ENCODE assay signal across 16 mouse cellular contexts in the genomic region with DNA sequence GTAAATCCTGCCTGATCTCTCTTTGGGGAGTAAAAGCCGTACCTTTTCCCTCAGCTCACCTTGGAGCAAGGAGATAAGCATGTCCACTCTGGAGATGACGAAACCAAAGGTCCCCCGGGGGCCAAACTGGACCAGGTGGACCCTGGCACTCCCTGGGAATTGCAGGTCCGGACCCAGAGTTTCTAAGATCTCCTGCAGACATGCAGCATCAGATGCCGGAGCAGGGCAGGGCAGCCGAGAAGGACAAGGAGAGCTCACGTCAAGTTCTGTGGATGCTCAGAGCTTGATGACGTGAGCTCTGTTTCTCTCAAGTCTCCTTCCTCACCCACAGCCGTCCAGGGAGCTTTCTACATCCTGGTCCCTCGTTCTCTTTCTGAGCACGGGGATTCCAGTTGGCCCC.
"Had no signal": no experiment of that assay in that cellular context is flagged by ENCODE, and none has a peak within 500 bp of the region (broad histone marks: within the 10 kb centered on the region; RNA-seq: fewer than 3 reads in every experiment).

No protein-coding gene starts in this region.

- DNase-seq: heart, postnatal 10 days; heart, postnatal 14 days; heart, postnatal 36 days; heart, postnatal 4 days; kidney, adult 11 months; kidney, adult 18-20 months; kidney, adult 2 months; kidney, adult 8-10 months; kidney, adult 9 months; kidney, postnatal 10 days; kidney, postnatal 14 days; kidney, postnatal 25 days; kidney, postnatal 36 days; kidney, postnatal 4 days; layer of hippocampus, adult 9-11 months; layer of hippocampus, postnatal 36 days had no signal
